Mouse (Mus musculus) heart, embryonic 11.5 days (tissue): ENCODE measurements around the gene Fshb. TPM values are rescaled to one million over a fixed set of nuclear protein-coding genes. Genes with fewer than 3 reads are reported as not detected.
A peak's percentile ranks its signal among the peaks of the same experiment; 100 is the strongest.

Experiments used
- ATAC-seq: fragments of 200-750 bp; cut with Nextera tagmentation; replicated peaks from 2 replicates; pipeline ENCODE4 v1.8.0; 2017; ENCODE audit warnings: moderate library complexity; ENCODE audit not compliant: insufficient number of reproducible peaks, low FRiP score, low TSS enrichment
- H3K27ac ChIP-seq: fragments of 300-500 bp; sonication (generic); 2 replicates; pipeline ENCODE4 v1.5.1; 2014; ENCODE audit warnings: mild to moderate bottlenecking, low read depth, low read length
- H3K27me3 ChIP-seq: fragments of 300-500 bp; sonication (generic); 2 replicates; pipeline ENCODE4 v1.6.1; 2014; ENCODE audit warnings: mild to moderate bottlenecking, low read length, mixed read lengths; ENCODE audit not compliant: control insufficient read depth, insufficient read depth
- H3K36me3 ChIP-seq: fragments of 300-500 bp; sonication (generic); 2 replicates; pipeline ENCODE4 v1.6.1; 2014; ENCODE audit warnings: mild to moderate bottlenecking, low read length, moderate library complexity, mixed read lengths; ENCODE audit not compliant: control insufficient read depth, insufficient read depth
- H3K4me1 ChIP-seq: fragments of 300-500 bp; sonication (generic); 2 replicates; pipeline ENCODE4 v1.6.1; 2014; ENCODE audit warnings: low read length; ENCODE audit not compliant: control insufficient read depth, insufficient read depth
- H3K4me2 ChIP-seq: fragments of 300-500 bp; sonication (generic); 2 replicates; pipeline ENCODE4 v1.6.1; 2014; ENCODE audit warnings: mild to moderate bottlenecking, moderate library complexity
- H3K4me3 ChIP-seq: fragments of 300-500 bp; sonication (generic); 2 replicates; pipeline ENCODE4 v1.5.1; 2014; ENCODE audit warnings: low read depth, low read length
- H3K9ac ChIP-seq: fragments of 300-500 bp; sonication (generic); 2 replicates; pipeline ENCODE4 v1.6.1; 2014; ENCODE audit warnings: mild to moderate bottlenecking, low read depth, low read length, moderate library complexity
- H3K9me3 ChIP-seq: fragments of 300-500 bp; sonication (generic); replicated peaks from 2 replicates; pipeline ENCODE4 v1.6.1; 2016; ENCODE audit warnings: low read length; ENCODE audit not compliant: control insufficient read depth
- WGBS: fragments of 180-500 bp; shearing (Covaris S2); extraction: QIAGEN DNeasy Blood & Tissue Kit; methylation state at CpG from one replicate; pipeline ENCODE4 v1.1.7; 2014; ENCODE audit not compliant: insufficient replicate concordance; 5-methylcytosine and 5-hydroxymethylcytosine counted together
- polyA plus RNA-seq: library from polyadenylated mRNA; unstranded; fragments of >200 nt; fragmentation: Nextera tagmentation; extraction: Ambion mirVana; gene quantifications from 2 replicates; pipeline ENCODE4 v1.2.1, GENCODE M21; 2014

The Fshb gene
- polyA plus RNA-seq, 1 experiment from 2014 or later, result not detected

DNA sequence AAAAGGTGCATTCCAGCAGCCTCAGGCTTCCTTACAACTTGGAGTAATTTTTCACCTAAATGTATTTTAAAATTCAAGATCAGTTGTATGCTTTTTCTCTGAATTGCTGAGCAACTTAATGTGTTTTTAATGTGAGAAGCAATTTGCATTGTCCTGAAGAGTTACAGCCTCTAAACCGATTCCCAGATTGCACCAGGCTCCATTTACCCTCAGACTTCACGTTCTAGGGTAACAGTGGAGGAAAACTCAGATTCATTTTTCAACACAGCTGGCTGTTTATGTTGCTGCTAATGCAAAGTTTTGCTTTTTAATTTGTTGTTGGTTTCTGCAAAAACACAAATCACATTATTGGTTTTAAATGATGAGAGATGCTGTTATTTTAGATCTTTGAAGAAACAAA is 40.1 kb downstream of the Fshb start:
- H3K4me1 ChIP-seq, result no peaks in the 10 kb centered on the region
- no peaks in the 10 kb centered on the region for H3K36me3 ChIP-seq
- H3K4me2 ChIP-seq, result no peak overlapping the region
- H3K27ac ChIP-seq, result no peak overlapping the region
- H3K9ac ChIP-seq, result no peak overlapping the region
- WGBS, result 70% methylated on average over 2 of the region's 2 CpGs
- no peak overlapping the region for H3K4me3 ChIP-seq
- no peaks in the 10 kb centered on the region for H3K27me3 ChIP-seq
- no peaks in the 10 kb centered on the region for H3K9me3 ChIP-seq
- no peak for ATAC-seq

GRCm38 (mm10) chr2:107013161-107013560 is 46.3 kb downstream of the Fshb start:
- H3K9me3 ChIP-seq, result no peaks in the 10 kb centered on the region
- H3K4me1 ChIP-seq, result 0 out of 2 replicates have a peak, but pooled peaks cover 2% of the 10 kb centered on the region
- H3K36me3 ChIP-seq, result no peaks in the 10 kb centered on the region
- H3K27ac ChIP-seq, result no peak overlapping the region; the same call in 1 of the 2 replicates
- H3K9ac ChIP-seq, result no peak overlapping the region
- WGBS, result 82% methylated on average over 4 of the region's 4 CpGs
- H3K4me2 ChIP-seq, result no peak overlapping the region
- no peak for ATAC-seq
- no peak overlapping the region for H3K4me3 ChIP-seq
- H3K27me3 ChIP-seq, result no peaks in the 10 kb centered on the region

DNA sequence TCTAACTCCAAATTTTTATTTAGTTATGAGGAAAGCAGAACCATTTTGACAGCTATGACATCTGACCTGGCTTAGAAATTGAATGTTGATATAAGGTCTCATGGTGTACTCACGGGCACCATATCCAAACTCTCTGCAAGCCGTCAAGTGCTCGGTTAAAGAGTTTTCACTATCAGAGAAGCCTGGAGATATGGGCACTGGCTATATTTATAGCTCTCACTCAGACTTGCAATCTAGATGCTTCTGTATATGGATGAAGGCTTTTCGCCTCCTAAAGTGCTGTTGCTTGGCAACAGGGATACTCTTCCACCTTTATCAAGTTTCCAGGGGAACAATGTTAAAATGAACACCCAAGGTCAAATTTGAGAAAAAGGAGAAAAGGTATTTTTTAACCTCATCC is 47.1 kb downstream of the Fshb start:
- peak; percentile 61; the same call in 1 of the 2 replicates for ATAC-seq
- H3K9ac ChIP-seq, result no peak overlapping the region
- H3K36me3 ChIP-seq, result no peaks in the 10 kb centered on the region
- peak overlapping the region; percentile 30; the same call in 1 of the 2 replicates for H3K27ac ChIP-seq
- no peaks in the 10 kb centered on the region for H3K27me3 ChIP-seq
- no peaks in the 10 kb centered on the region for H3K9me3 ChIP-seq
- H3K4me3 ChIP-seq, result no peak overlapping the region
- H3K4me2 ChIP-seq, result no peak overlapping the region
- 33% methylated on average over 4 of the region's 4 CpGs for WGBS
- 0 out of 2 replicates have a peak, but pooled peaks cover 2% of the 10 kb centered on the region for H3K4me1 ChIP-seq

GRCm38 (mm10) chr2:107010160-107010559 is 49.3 kb downstream of the Fshb start:
- Histone ChIP-seq H3K36me3 (no peaks in the 10 kb centered on the region), H3K27me3 (no peaks in the 10 kb centered on the region), H3K4me2 (no peak overlapping the region), H3K9me3 (no peaks in the 10 kb centered on the region), H3K27ac (no peak overlapping the region), H3K9ac (no peak overlapping the region), H3K4me1 (0 out of 2 replicates have a peak, but pooled peaks cover 2% of the 10 kb centered on the region), H3K4me3 (no peak overlapping the region)
- ATAC-seq, result no peak
- WGBS, result 78% methylated on average over 6 of the region's 6 CpGs

- no peaks in the 10 kb centered on the region for H3K4me1 ChIP-seq
- H3K9ac ChIP-seq, result no peak overlapping the region
- no peaks in the 10 kb centered on the region for H3K36me3 ChIP-seq
- 77% methylated on average over 3 of the region's 3 CpGs for WGBS
- no peak overlapping the region for H3K27ac ChIP-seq
- H3K4me3 ChIP-seq, result no peak overlapping the region
- no peaks in the 10 kb centered on the region for H3K9me3 ChIP-seq
- ATAC-seq, result no peak
- H3K27me3 ChIP-seq, result no peaks in the 10 kb centered on the region
- H3K4me2 ChIP-seq, result no peak overlapping the region
Measured at GRCm38 (mm10) chr2:107006378-107006777, 53.1 kb downstream of the Fshb start.

Other genes with a start within 250 kb of the Fshb start
- gene Arl14ep, start 85.2 kb downstream of the Fshb start, polyA plus RNA-seq, result 29.4 and 31.1 TPM in 2 replicates
- 1.8 and 2.2 TPM in 2 replicates for gene Kcna4, start 231.0 kb upstream of the Fshb start, polyA plus RNA-seq